Mouse (Mus musculus) kidney, adult 2 months (tissue): ENCODE measurements around the gene Slc7a3. TPM values are rescaled to one million over a fixed set of nuclear protein-coding genes. Genes with fewer than 3 reads are reported as not detected.
"Not testable (repeated sequence)": the region's sequence is repeated elsewhere in the genome, so short reads cannot be mapped to it uniquely, and the experiment has no call there.

Experiments used
- DNase-seq: peaks from one replicate; pipeline ENCODE4 v3.0.0; 2021
- H3K27ac ChIP-seq: fragments of 200-500 bp; 2 replicates; pipeline ENCODE4 v1.5.1; 2012; ENCODE audit warnings: low read depth, low read length, control low read depth, inconsistent platforms; ENCODE audit not compliant: insufficient read depth
- H3K27me3 ChIP-seq: fragments of 200-500 bp; replicated peaks from 2 replicates; pipeline ENCODE4 v1.6.1; 2012; ENCODE audit warnings: mild to moderate bottlenecking, moderate library complexity, low read length, inconsistent platforms; ENCODE audit not compliant: control insufficient read depth, insufficient read depth
- H3K36me3 ChIP-seq: fragments of 200-500 bp; 2 replicates; pipeline ENCODE4 v1.6.1; 2012; ENCODE audit warnings: mild to moderate bottlenecking, moderate library complexity, low read length, inconsistent platforms; ENCODE audit not compliant: control insufficient read depth, insufficient read depth
- H3K4me1 ChIP-seq: fragments of 200-500 bp; 2 replicates; pipeline ENCODE4 v1.6.1; 2011; ENCODE audit warnings: low read length; ENCODE audit not compliant: control insufficient read depth, insufficient read depth
- H3K4me3 ChIP-seq: fragments of 200-500 bp; 2 replicates; pipeline ENCODE4 v1.5.1; 2011; ENCODE audit warnings: mild to moderate bottlenecking, low read depth, low read length, control low read depth; ENCODE audit not compliant: insufficient read depth
- CTCF ChIP-seq: fragments of 200-500 bp; conservative IDR thresholded peaks from 2 replicates; pipeline ENCODE4 v1.5.1; 2011; ENCODE audit warnings: low read depth, mild to moderate bottlenecking, control low read depth, low read length, moderate library complexity, mixed read lengths; ENCODE audit not compliant: insufficient read depth, insufficient read length
- POLR2A ChIP-seq: fragments of 200-500 bp; IDR thresholded peaks from one replicate; pipeline ENCODE4 v1.6.1; 2011; ENCODE audit warnings: low read depth, low read length, control low read depth
- WGBS: fragments of 180-500 bp; shearing (Covaris S2); methylation state at CpG from one replicate; pipeline ENCODE4 v1.1.7; 2018; 5-methylcytosine and 5-hydroxymethylcytosine counted together
- polyA plus RNA-seq: library from polyadenylated mRNA; depleted of rRNA; stranded (reverse); fragments of >200 nt; gene quantifications from 2 replicates; pipeline ENCODE4 v1.2.3, GENCODE M21; 2012; rRNA removed

The Slc7a3 gene
- 0.91 and 1.0 TPM in 2 replicates for polyA plus RNA-seq

GRCm38 (mm10) chrX:101085920-101086319 lies at the start of gene Slc7a3:
Gene Slc7a3 (minus strand): TSS chrX:101086020.
- WGBS: 37% methylated on average over 11 of the region's 11 CpGs
- DNase-seq: no peak
- no peak within 1 kb of the TSS for H3K4me3 ChIP-seq

DNA sequence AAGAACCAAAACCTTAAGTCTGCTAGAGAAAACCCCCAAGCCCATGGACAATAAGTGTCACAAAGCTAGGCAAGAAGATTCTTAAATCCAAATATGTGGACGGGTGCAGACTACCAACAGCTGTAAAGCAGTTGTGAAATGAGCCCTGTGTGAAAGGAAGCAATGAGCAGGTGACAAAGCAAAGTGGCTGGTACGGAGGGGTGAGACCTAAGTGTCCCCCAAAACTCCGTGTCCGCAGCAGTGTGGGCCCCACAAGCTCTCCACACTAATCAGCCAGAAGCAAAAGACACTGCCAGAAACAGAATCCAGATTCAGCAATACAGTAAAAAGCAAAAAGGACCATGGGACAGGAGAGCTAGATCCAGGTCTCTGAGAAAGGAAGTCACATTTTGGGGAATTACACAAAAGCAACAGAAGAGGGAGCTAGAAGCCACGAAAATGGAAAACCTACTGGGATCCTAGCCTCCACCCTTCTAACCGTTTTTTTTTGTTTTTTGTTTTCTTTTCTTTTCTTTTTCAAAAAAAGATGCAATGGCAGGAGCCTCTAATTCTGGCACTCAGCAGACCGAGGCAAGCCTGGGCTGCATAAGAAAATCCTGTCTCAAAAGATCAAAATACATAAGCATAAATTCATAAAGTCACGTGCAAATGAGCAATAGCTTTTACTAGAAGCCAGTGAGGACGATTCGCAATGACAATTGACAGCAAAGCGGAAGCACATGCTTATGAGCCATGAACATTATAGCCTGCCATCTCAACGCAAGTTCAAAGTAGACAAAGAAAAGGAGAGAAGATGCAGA lies 46.4 kb upstream of the Slc7a3 start:
- Histone ChIP-seq H3K27me3 (no peaks in the 10 kb centered on the region), H3K27ac (no peak overlapping the region; the same call in 1 of the 2 replicates), H3K36me3 (no peaks in the 10 kb centered on the region), H3K4me3 (peak overlapping the region; percentile 28; the same call in 1 of the 2 replicates), H3K4me1 (no peaks in the 10 kb centered on the region; the same call in 1 of the 2 replicates)
- TF ChIP-seq CTCF: 0 out of 2 replicates have a peak, but pooled peaks have one; percentile 19
- TF ChIP-seq POLR2A: no peak
- WGBS: 23% methylated on average over 12 of the region's 12 CpGs
- DNase-seq: peak; percentile 47

More at GRCm38 (mm10) chrX:101085920-101086319, at the start of gene Slc7a3:
- no peaks in the 10 kb centered on the region for H3K36me3 ChIP-seq
- H3K4me1 ChIP-seq: no peaks in the 10 kb centered on the region
- H3K27ac ChIP-seq: no peak within 1 kb of the TSS
- H3K27me3 ChIP-seq: no peaks in the 10 kb centered on the region
- TF ChIP-seq POLR2A: no peak
- TF ChIP-seq CTCF: no peak

GRCm38 (mm10) chrX:101131001-101131400 lies 45.2 kb upstream of the Slc7a3 start:
- peak; percentile 51 for TF ChIP-seq CTCF
- TF ChIP-seq POLR2A: no peak
- WGBS: 23% methylated on average over 7 of the region's 7 CpGs
- Histone ChIP-seq H3K36me3 (no peaks in the 10 kb centered on the region), H3K4me1 (peaks cover 3% of the 10 kb centered on the region; the same call in 1 of the 2 replicates), H3K27me3 (no peaks in the 10 kb centered on the region), H3K4me3 (no peak overlapping the region), H3K27ac (no peak overlapping the region)
- peak; percentile 57 for DNase-seq

DNA sequence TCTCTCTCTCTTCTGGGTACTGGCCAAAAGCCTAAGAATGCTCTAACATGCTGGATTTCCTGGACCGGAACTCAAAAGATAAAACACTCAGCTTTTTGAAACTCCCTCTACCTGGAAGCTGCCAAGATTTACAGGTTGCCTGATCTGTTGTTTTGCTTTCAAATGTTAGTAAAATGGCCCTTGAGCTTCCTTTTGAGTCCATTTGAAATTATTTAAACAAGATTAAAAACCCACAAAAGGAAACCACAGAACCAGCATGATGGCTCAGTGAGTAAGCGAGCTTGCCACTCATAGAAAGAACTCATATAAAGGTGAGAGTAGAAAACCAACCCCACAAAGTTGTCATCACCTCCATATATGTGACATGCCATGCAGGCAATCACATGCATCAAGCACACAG lies 42.7 kb upstream of the Slc7a3 start:
- Histone ChIP-seq H3K36me3 (no peaks in the 10 kb centered on the region), H3K4me3 (no peak overlapping the region), H3K27ac (no peak overlapping the region), H3K4me1 (peaks cover 3% of the 10 kb centered on the region; the same call in 1 of the 2 replicates), H3K27me3 (no peaks in the 10 kb centered on the region)
- TF ChIP-seq POLR2A: no peak
- TF ChIP-seq CTCF: no peak
- DNase-seq: no peak
- WGBS: 52% methylated on average over 2 of the region's 2 CpGs

- H3K27ac ChIP-seq: no peak overlapping the region
- 63% methylated on average over 2 of the region's 2 CpGs for WGBS
- peak; percentile 30 for DNase-seq
- no peaks in the 10 kb centered on the region for H3K27me3 ChIP-seq
- H3K4me1 ChIP-seq: peaks cover 3% of the 10 kb centered on the region; the same call in 1 of the 2 replicates
- H3K4me3 ChIP-seq: no peak overlapping the region
- H3K36me3 ChIP-seq: no peaks in the 10 kb centered on the region
- TF ChIP-seq POLR2A: no peak
- no peak for TF ChIP-seq CTCF
Measured at GRCm38 (mm10) chrX:101126977-101127376, 41.2 kb upstream of the Slc7a3 start.

- Histone ChIP-seq H3K4me3 (no peak overlapping the region), H3K27ac (0 out of 2 replicates have a peak overlapping the region, but pooled peaks have one; percentile 31), H3K4me1 (peaks cover 3% of the 10 kb centered on the region; the same call in 1 of the 2 replicates), H3K36me3 (no peaks in the 10 kb centered on the region), H3K27me3 (no peaks in the 10 kb centered on the region)
- WGBS: 42% methylated on average over 7 of the region's 7 CpGs
- peak; percentile 7 for DNase-seq
- TF ChIP-seq POLR2A (no peak), CTCF (no peak)
Measured at GRCm38 (mm10) chrX:101126474-101126955, 40.7 kb upstream of the Slc7a3 start.

- Histone ChIP-seq H3K4me1 (no peaks in the 10 kb centered on the region), H3K27ac (no peak overlapping the region), H3K36me3 (no peaks in the 10 kb centered on the region), H3K27me3 (no peaks in the 10 kb centered on the region), H3K4me3 (no peak overlapping the region)
- no peak for TF ChIP-seq POLR2A
- TF ChIP-seq CTCF: no peak
- WGBS: 59% methylated on average over 1 of the region's 1 CpGs
- DNase-seq: no peak
Measured at GRCm38 (mm10) chrX:101120546-101120945, 34.7 kb upstream of the Slc7a3 start.

DNA sequence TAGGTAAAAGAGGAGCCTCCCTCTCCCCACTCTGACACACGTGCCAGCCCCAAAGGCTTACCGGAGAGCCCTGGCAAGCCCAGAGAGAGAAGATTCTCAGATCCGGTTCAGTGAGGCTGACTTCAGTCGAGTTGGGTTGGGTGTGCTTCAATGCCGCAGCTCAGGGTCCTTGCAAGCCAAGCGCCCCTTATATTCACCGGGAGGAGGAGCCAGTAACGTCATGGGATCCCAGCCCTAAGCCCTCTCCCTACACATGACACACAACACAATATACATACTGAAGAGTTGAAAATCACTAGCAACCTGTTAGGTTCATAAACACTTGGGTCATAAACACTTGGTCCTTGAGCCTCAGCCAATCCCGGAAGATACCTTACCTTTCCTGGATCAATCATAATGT lies 609 bp downstream of the Slc7a3 start:
- not testable (repeated sequence) for DNase-seq, H3K36me3 ChIP-seq, H3K27ac ChIP-seq, H3K4me3 ChIP-seq, H3K27me3 ChIP-seq, H3K4me1 ChIP-seq
- 3% methylated on average over 9 of the region's 9 CpGs for WGBS
